Mouse (Mus musculus) heart, embryonic 12.5 days (tissue): ENCODE data around the gene Wnt9a. TPM values are rescaled to one million over a fixed set of nuclear protein-coding genes. Genes with fewer than 3 reads are reported as not detected.

Source experiments
- ATAC-seq: fragments of 200-750 bp; cut with Nextera tagmentation; 2 replicates; pipeline ENCODE4 v1.8.0; 2017; ENCODE audit warnings: moderate TSS enrichment, moderate library complexity; ENCODE audit not compliant: insufficient number of reproducible peaks, low FRiP score
- H3K27ac ChIP-seq: fragments of 300-500 bp; sonication (generic); 2 replicates; pipeline ENCODE4 v1.5.1; 2016; ENCODE audit warnings: mild to moderate bottlenecking, moderate library complexity; ENCODE audit not compliant: poor library complexity, severe bottlenecking
- H3K27me3 ChIP-seq: fragments of 300-500 bp; sonication (generic); replicated peaks from 2 replicates; pipeline ENCODE4 v1.6.1; 2016; ENCODE audit warnings: mild to moderate bottlenecking, moderate library complexity
- H3K36me3 ChIP-seq: fragments of 300-500 bp; sonication (generic); 2 replicates; pipeline ENCODE4 v1.6.1; 2016; ENCODE audit warnings: mild to moderate bottlenecking, moderate library complexity
- H3K4me1 ChIP-seq: fragments of 300-500 bp; sonication (generic); replicated peaks from 2 replicates; pipeline ENCODE4 v1.6.1; 2016; ENCODE audit warnings: mild to moderate bottlenecking
- H3K4me2 ChIP-seq: fragments of 300-500 bp; sonication (generic); 2 replicates; pipeline ENCODE4 v1.6.1; 2016; ENCODE audit warnings: mild to moderate bottlenecking, moderate library complexity
- H3K4me3 ChIP-seq: fragments of 300-500 bp; sonication (generic); 2 replicates; pipeline ENCODE4 v1.5.1; 2016; ENCODE audit warnings: mild to moderate bottlenecking
- H3K9ac ChIP-seq: fragments of 300-500 bp; sonication (generic); 2 replicates; pipeline ENCODE4 v1.6.1; 2016; ENCODE audit warnings: mild to moderate bottlenecking, moderate library complexity
- H3K9me3 ChIP-seq: fragments of 300-500 bp; sonication (generic); replicated peaks from 2 replicates; pipeline ENCODE4 v1.6.1; 2016; ENCODE audit warnings: mild to moderate bottlenecking, moderate library complexity
- WGBS: fragments of 180-500 bp; shearing (Covaris S2); methylation state at CpG from one replicate; pipeline ENCODE4 v1.1.7; 2016; 5-methylcytosine and 5-hydroxymethylcytosine counted together
- polyA plus RNA-seq: library from polyadenylated mRNA; unstranded; fragments of >200 nt; fragmentation: Nextera tagmentation; extraction: Ambion mirVana; gene quantifications from 2 replicates; pipeline ENCODE4 v1.2.1, GENCODE M21; 2016

The Wnt9a gene
- polyA plus RNA-seq, 1 experiment from 2014 or later = 5.0 TPM

GRCm38 (mm10) chr11:59313944-59314343, 7.2 kb downstream of the Wnt9a start:
- H3K9ac ChIP-seq = no peak overlapping the region
- no peaks in the 10 kb centered on the region for H3K36me3 ChIP-seq
- H3K9me3 ChIP-seq = no peaks in the 10 kb centered on the region
- H3K27me3 ChIP-seq = peaks cover 73% of the 10 kb centered on the region
- ATAC-seq = no peak
- no peak overlapping the region for H3K4me2 ChIP-seq
- peaks cover 19% of the 10 kb centered on the region for H3K4me1 ChIP-seq
- H3K4me3 ChIP-seq = no peak overlapping the region
- H3K27ac ChIP-seq = no peak overlapping the region
- WGBS = 51% methylated on average over 11 of the region's 11 CpGs

GRCm38 (mm10) chr11:59316517-59316916, 9.8 kb downstream of the Wnt9a start:
- no peaks in the 10 kb centered on the region for H3K9me3 ChIP-seq
- ATAC-seq = no peak
- H3K27ac ChIP-seq = no peak overlapping the region
- H3K4me3 ChIP-seq = no peak overlapping the region
- H3K27me3 ChIP-seq = peaks cover 59% of the 10 kb centered on the region
- no peak overlapping the region for H3K4me2 ChIP-seq
- H3K9ac ChIP-seq = no peak overlapping the region
- peaks cover 9% of the 10 kb centered on the region for H3K4me1 ChIP-seq
- H3K36me3 ChIP-seq = no peaks in the 10 kb centered on the region
- 64% methylated on average over 6 of the region's 6 CpGs for WGBS

- Histone ChIP-seq H3K4me3 (no peak overlapping the region), H3K27ac (no peak overlapping the region), H3K9ac (no peak overlapping the region), H3K9me3 (no peaks in the 10 kb centered on the region), H3K4me1 (no peaks in the 10 kb centered on the region), H3K27me3 (peaks cover 9% of the 10 kb centered on the region), H3K36me3 (no peaks in the 10 kb centered on the region), H3K4me2 (no peak overlapping the region)
- no peak for ATAC-seq
- WGBS = 77% methylated on average over 3 of the region's 3 CpGs
Observed at GRCm38 (mm10) chr11:59322988-59323387, 16.3 kb downstream of the Wnt9a start.

- 66% methylated on average over 5 of the region's 5 CpGs for WGBS
- Histone ChIP-seq H3K4me3 (no peak overlapping the region), H3K9me3 (no peaks in the 10 kb centered on the region), H3K4me1 (0 out of 2 replicates have a peak, but pooled peaks cover 6% of the 10 kb centered on the region), H3K27me3 (peaks cover 17% of the 10 kb centered on the region), H3K36me3 (no peaks in the 10 kb centered on the region), H3K4me2 (no peak overlapping the region), H3K9ac (no peak overlapping the region), H3K27ac (no peak overlapping the region)
- no peak for ATAC-seq
Observed at GRCm38 (mm10) chr11:59324777-59325176, 18.0 kb downstream of the Wnt9a start.

GRCm38 (mm10) chr11:59327625-59328024, 20.9 kb downstream of the Wnt9a start:
- H3K9me3 ChIP-seq = no peaks in the 10 kb centered on the region
- no peak overlapping the region for H3K27ac ChIP-seq
- 0 out of 2 replicates have a peak, but pooled peaks cover 17% of the 10 kb centered on the region for H3K27me3 ChIP-seq
- no peak for ATAC-seq
- H3K9ac ChIP-seq = 0 out of 2 replicates have a peak overlapping the region, but pooled peaks have one; percentile 12
- WGBS = 83% methylated on average over 18 of the region's 18 CpGs
- H3K36me3 ChIP-seq = no peaks in the 10 kb centered on the region
- no peak overlapping the region for H3K4me3 ChIP-seq
- H3K4me2 ChIP-seq = no peak overlapping the region
- H3K4me1 ChIP-seq = 0 out of 2 replicates have a peak, but pooled peaks cover 7% of the 10 kb centered on the region

- H3K27me3 ChIP-seq = 0 out of 2 replicates have a peak, but pooled peaks cover 19% of the 10 kb centered on the region
- WGBS = 36% methylated on average over 6 of the region's 6 CpGs
- H3K4me1 ChIP-seq = 0 out of 2 replicates have a peak, but pooled peaks cover 11% of the 10 kb centered on the region
- no peak overlapping the region for H3K27ac ChIP-seq
- H3K4me2 ChIP-seq = no peak overlapping the region
- H3K4me3 ChIP-seq = no peak overlapping the region
- no peaks in the 10 kb centered on the region for H3K36me3 ChIP-seq
- no peaks in the 10 kb centered on the region for H3K9me3 ChIP-seq
- no peak for ATAC-seq
- no peak overlapping the region for H3K9ac ChIP-seq
Observed at GRCm38 (mm10) chr11:59329616-59330015, 22.9 kb downstream of the Wnt9a start.

- Histone ChIP-seq H3K9ac (no peak overlapping the region), H3K4me1 (0 out of 2 replicates have a peak, but pooled peaks cover 11% of the 10 kb centered on the region), H3K36me3 (no peaks in the 10 kb centered on the region), H3K4me3 (no peak overlapping the region), H3K27me3 (peaks cover 23% of the 10 kb centered on the region; the same call in 1 of the 2 replicates), H3K27ac (no peak overlapping the region), H3K9me3 (no peaks in the 10 kb centered on the region), H3K4me2 (no peak overlapping the region)
- no peak for ATAC-seq
- 27% methylated on average over 5 of the region's 5 CpGs for WGBS
Observed at GRCm38 (mm10) chr11:59330560-59330959, 23.8 kb downstream of the Wnt9a start.

GRCm38 (mm10) chr11:59331167-59331869, 24.6 kb downstream of the Wnt9a start:
- Histone ChIP-seq H3K9me3 (no peaks in the 10 kb centered on the region), H3K4me3 (no peak overlapping the region), H3K9ac (no peak overlapping the region), H3K27me3 (peaks cover 23% of the 10 kb centered on the region; the same call in 1 of the 2 replicates), H3K4me1 (peaks cover 15% of the 10 kb centered on the region), H3K27ac (no peak overlapping the region), H3K36me3 (no peaks in the 10 kb centered on the region), H3K4me2 (no peak overlapping the region)
- 75% methylated on average over 16 of the region's 16 CpGs for WGBS
- ATAC-seq = no peak

GRCm38 (mm10) chr11:59332938-59333337, 26.2 kb downstream of the Wnt9a start:
- Histone ChIP-seq H3K4me2 (no peak overlapping the region), H3K9ac (no peak overlapping the region), H3K9me3 (no peaks in the 10 kb centered on the region), H3K27ac (no peak overlapping the region), H3K36me3 (no peaks in the 10 kb centered on the region), H3K27me3 (peaks cover 23% of the 10 kb centered on the region; the same call in 1 of the 2 replicates), H3K4me3 (no peak overlapping the region), H3K4me1 (peaks cover 30% of the 10 kb centered on the region)
- 63% methylated on average over 9 of the region's 9 CpGs for WGBS
- no peak for ATAC-seq

- H3K9ac ChIP-seq = no peak overlapping the region
- 64% methylated on average over 4 of the region's 4 CpGs for WGBS
- no peak overlapping the region for H3K27ac ChIP-seq
- H3K27me3 ChIP-seq = peaks cover 12% of the 10 kb centered on the region; the same call in 1 of the 2 replicates
- no peak overlapping the region for H3K4me2 ChIP-seq
- H3K36me3 ChIP-seq = no peaks in the 10 kb centered on the region
- H3K9me3 ChIP-seq = no peaks in the 10 kb centered on the region
- H3K4me1 ChIP-seq = peaks cover 28% of the 10 kb centered on the region
- no peak overlapping the region for H3K4me3 ChIP-seq
- ATAC-seq = no peak
Observed at GRCm38 (mm10) chr11:59335150-59335549, 28.4 kb downstream of the Wnt9a start.

- Histone ChIP-seq H3K4me3 (no peak overlapping the region), H3K27me3 (peaks cover 12% of the 10 kb centered on the region; the same call in 1 of the 2 replicates), H3K4me2 (no peak overlapping the region), H3K9ac (no peak overlapping the region), H3K9me3 (no peaks in the 10 kb centered on the region), H3K36me3 (no peaks in the 10 kb centered on the region), H3K27ac (no peak overlapping the region), H3K4me1 (peaks cover 28% of the 10 kb centered on the region)
- WGBS = 47% methylated on average over 2 of the region's 2 CpGs
- ATAC-seq = peak; percentile 5; the same call in 1 of the 2 replicates
Observed at GRCm38 (mm10) chr11:59335942-59336341, 29.2 kb downstream of the Wnt9a start.
